Mouse (Mus musculus): Measurements from ENCODE around the gene Babam2.

Babam2 gene

DNA sequence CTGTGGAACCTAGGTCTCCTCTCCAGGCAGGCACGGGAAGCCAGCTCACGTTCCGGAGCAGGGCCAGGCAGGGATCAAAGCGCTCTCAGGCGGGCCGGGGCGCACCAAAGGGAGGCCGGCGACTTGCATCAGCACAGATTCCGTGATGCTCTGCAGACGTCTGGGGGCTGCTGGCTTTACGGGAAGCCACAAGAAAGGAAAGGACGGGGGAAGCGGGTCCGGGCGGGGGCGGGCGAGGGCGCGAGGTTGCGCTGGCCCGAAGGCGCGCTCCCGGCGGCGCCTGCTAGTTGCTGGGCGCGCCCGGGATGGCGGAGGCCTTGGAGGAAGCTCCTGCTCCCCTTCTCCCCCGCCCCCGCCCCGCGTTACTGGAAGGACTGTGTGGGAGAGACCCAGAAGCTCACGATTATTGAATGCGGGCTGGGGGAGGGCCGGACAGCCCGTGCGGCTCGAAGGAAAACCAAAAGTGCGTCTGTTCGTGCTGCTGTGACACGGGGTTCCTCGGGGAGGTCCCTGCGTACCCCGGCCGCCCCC lies 435.6 kb downstream of the Babam2 start:
- peak; percentile 66 to 69 for DNase-seq (ENCODE audit: low spot score in 2 of 2)

DNA sequence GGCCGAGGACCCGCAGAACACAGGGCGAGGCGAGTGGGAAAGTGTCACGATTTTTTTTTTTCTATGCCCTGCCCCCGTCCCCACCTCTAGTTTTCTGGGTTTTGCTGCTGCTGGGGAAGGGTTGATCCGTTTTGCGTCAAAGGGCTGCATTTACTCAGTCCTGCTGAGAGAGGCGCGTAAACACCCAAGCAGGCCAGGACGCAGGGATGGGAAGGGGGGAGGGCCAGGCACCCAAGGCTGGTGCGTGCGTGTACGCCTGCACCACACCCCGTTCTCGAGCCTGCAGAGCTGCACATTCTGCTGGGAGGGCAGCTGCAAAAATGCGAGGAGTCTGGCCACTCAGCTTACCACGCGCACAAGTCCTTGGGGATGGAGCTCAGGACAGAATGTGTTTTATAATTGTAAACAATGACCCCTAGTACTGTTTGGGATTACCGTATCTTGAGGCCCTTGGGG lies 436.1 kb downstream of the Babam2 start:
- peak; percentile 85 to 91 for DNase-seq (ENCODE audit: low spot score in 2 of 2)

DNA sequence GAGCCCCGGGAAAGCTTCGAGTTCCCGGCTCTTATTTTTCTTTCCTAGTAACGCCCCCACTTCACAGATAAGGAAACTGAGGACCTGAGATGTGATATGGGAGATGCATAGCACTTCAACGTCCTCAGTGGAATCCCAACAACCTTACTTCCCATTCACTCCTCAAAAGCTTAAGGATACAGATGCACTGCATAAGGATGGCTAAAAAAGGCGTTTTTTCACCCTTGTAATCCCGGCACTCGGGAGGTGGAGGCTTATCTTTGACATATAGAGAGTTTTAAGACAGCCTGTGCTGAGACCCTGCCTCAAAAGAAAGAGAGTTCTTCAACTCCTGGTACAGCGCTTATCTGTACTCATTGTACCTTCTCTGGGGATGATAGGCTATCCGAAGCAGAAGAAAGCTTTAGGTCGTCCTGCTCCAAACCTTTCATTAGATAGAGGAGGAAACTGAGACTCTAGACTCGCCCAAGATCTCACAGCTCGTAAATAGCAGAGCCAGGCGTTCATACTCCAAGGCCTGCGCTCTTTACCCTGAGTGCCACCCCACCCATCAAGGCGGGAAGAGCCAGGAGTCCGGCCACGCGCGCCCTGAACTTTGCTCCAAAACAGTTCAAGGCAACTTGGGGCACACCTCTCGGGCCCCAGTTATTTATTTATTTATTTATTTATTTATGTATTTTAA lies 436.7 kb downstream of the Babam2 start:
- peak; percentile 62 to 81 for DNase-seq (ENCODE audit: low spot score in 2 of 2)

Measured in urinary bladder, postnatal 36 days (tissue).